Mouse (Mus musculus) retina, postnatal 1 day (tissue): ENCODE measurements around the gene Gpr146.

Experiments used
- DNase-seq: peaks from one replicate; pipeline ENCODE4 v3.0.0-alpha.2; 2012

Gpr146 gene

GRCm38 (mm10) chr5:139433842-139434568 lies 56.5 kb downstream of the Gpr146 start:
- DNase-seq, result no peak

DNA sequence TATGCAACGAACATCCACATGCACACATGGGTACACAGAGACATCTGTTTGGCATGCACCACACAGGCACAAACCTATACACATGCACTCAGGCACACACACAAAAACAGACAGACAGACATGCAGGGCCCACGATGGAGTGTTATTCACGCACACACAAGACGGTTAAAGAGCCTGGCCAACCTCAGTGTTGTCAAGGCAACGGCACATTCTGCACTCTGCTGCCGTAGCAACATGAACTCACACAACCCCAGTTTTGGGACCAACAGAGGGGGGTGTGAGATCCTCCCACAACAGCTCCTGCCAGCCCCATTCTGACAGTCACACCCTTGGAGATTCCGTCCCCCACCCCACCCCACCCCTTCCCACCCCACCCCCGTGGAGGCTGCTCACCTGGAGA lies 57.4 kb downstream of the Gpr146 start:
- no peak for DNase-seq

- no peak for DNase-seq
Measured at GRCm38 (mm10) chr5:139437769-139438168, 60.3 kb downstream of the Gpr146 start.

DNA sequence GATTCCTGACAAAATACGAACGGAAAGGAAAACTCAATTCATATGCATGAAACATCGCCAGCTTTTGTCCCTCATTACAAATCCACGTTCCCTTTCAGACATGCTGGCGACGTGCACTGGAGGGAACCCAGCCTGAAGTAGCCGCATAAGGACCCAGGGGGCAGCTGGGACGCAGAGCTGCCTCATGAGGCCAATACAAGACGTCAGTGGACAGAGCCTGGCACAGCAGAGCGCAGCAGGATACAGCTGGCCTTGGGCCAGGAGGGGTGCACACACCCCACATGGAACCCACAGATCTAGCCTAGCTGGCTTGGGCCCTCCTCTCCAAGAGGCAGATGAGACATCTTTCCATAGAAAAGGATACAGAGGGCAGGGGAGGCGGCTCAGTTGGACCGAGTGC lies 60.9 kb downstream of the Gpr146 start:
- no peak for DNase-seq

DNA sequence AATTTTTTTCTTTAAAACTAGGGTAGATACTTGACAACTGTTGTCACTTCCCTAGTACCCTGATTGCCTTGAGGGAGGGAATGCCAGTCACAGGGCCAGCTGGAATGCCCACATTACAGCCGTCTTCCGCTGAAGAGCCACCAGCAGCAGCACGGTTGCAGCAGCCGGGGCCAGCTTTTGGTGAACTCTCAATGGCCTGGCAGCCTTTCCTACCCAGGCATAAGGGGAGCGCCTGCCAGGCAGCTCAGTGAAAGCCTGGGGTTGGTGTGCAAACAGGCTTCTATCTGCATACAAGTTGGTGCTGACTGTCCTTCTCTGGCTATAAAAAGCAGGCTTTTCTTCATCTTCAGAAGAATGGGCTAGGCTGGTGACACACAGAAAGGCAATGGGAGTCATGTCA lies 63.0 kb downstream of the Gpr146 start:
- no peak for DNase-seq

GRCm38 (mm10) chr5:139440926-139441725 lies 63.6 kb downstream of the Gpr146 start:
- DNase-seq, result no peak

DNA sequence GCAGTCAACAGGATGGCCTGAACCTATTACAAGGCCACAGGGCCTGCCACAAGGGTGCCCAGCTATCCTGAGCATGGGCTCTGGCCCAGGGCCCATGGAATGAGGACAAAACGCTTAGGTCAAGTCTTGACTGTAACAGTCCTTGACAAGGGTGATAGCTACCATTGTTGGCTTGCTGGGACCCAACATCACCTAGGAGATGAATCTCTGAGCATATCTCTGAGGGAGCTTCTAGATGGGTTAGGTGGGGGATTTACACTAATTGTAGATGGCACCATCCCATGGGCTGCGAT lies 64.2 kb downstream of the Gpr146 start:
- no peak for DNase-seq

DNA sequence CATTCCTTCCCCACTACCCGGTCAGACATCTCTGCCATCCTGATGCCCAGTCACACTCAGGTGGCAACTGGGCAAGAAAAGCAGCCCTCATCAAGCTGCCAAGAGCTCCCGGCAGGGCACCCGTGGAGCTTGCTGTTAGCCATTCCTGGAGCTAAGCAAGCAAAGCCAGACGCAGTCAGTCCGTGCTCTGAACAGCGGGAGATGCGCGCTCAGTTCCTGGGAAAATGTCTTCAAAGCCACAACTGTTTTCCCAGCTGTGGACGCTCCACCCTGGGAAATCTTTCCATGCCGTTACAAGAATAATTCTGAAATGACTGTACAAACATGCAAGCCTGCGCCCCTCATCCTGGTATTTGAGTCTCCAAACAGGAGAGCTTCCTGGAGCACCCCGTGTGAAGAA lies 64.9 kb downstream of the Gpr146 start:
- no peak for DNase-seq

DNA sequence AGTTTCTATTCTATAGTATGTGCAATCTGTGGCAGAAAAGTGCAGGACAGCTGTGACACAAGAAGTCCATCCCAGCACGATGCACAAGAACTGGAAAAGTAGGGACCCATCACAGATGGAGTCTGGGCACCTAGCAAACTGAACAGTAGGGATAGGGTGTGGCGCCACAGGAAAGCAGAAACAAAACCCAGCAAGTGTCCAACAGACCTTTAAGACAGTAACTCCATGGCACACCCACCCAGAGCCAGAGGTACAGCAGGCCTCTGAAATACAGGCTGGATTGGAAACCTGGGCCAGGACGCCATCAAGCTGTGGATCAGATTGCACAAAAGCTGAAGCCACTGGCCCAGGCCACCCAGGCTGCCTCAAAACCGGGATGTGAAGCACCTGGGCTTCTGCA lies 65.5 kb downstream of the Gpr146 start:
- no peak for DNase-seq

- DNase-seq, result no peak
Measured at GRCm38 (mm10) chr5:139445258-139445657, 67.8 kb downstream of the Gpr146 start.
